Comparison of ENCODE assay signal across 9 mouse cellular contexts in the genomic region with DNA sequence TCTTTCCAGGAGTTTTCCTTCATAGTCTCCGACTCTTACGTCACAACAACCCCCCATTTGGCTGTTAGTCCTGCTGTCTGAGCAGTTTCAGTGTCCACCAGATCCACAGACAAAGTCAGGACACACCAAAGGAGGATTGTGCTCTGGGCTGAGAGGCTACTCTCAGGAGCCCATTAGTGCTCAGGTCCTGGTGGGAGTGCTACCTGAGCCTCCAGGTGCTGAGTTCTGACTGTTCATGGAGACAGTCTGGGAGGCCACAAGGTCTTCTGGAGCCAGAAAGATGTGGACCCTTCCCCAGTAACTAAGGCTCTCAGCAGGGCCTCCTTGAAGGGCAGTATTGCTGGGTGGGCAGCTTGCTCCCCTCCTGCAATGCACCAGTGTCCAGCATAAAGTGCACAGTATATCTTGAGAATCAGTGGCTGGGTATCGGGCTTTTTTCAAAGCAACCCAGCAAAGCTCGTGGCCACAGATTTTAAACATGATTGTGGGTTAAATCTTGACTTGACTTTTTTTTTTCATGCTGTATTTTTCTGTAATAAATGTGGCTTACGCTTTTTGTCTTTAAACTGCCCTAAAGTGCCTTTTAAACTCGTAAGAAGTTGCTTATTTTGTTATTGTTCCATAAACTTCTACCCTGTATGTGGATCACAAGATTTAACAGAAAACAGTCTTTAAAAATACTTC. TPM values are rescaled to one million over a fixed set of nuclear protein-coding genes. Genes with fewer than 3 reads are reported as not detected.
DNase-seq lines count a peak whose midpoint lies in the region; ATAC-seq and TF ChIP-seq lines count a peak whose summit lies in the region.
"Had no signal": no experiment of that assay in that cellular context is flagged by ENCODE, and none has a peak within 500 bp of the region (broad histone marks: within the 10 kb centered on the region; RNA-seq: fewer than 3 reads in every experiment).

No protein-coding gene starts in this region.

- TF ChIP-seq CTCF in gastrocnemius, adult 2 months (IDR thresholded peaks at IDR 0.05): no peak
- no peak for TF ChIP-seq CTCF in lung, adult 2 months (IDR thresholded peaks at IDR 0.05; ENCODE audit: insufficient read depth, low read length)

- no peak overlapping the region for H3ac ChIP-seq in myocyte (ENCODE audit: control insufficient read depth, insufficient read length)

- peak overlapping the region; percentile 50; the same call in 1 of the 2 replicates for H3K27ac ChIP-seq in gastrocnemius, adult 2 months
- H3K27ac ChIP-seq in lung, embryonic 15.5 days: peak overlapping the region; percentile 51
- H3K27ac ChIP-seq in intestine, embryonic 15.5 days: peak overlapping the region; percentile 36; the same call in 1 of the 2 replicates

- intact Hi-C loops in gastrocnemius, adult 2 months (cut with DNase I): no loop called here

- peak overlapping the region; percentile 53; the same call in 1 of the 2 replicates for H3K4me3 ChIP-seq in gastrocnemius, adult 2 months
- no peak overlapping the region for H3K4me3 ChIP-seq in lung, embryonic 15.5 days
- no peak overlapping the region for H3K4me3 ChIP-seq in lung, adult 2 months (replicated peaks; ENCODE audit: extremely low read depth, low read depth, low read length)
- no peak overlapping the region for H3K4me3 ChIP-seq in intestine, embryonic 15.5 days (replicated peaks)
- H3K4me3 ChIP-seq in myocyte: no peak overlapping the region

- H3K27me3 ChIP-seq in lung, embryonic 15.5 days: no peaks in the 10 kb centered on the region
- H3K27me3 ChIP-seq in intestine, embryonic 15.5 days (replicated peaks): no peaks in the 10 kb centered on the region
- H3K27me3 ChIP-seq in myocyte (ENCODE audit: control insufficient read depth, insufficient read depth, insufficient read length): no peaks in the 10 kb centered on the region

- 48% methylated on average over 6 of the region's 6 CpGs for WGBS in lung, embryonic 15.5 days
- WGBS in lung, adult 2 months: 52% methylated on average over 6 of the region's 6 CpGs
- 43% methylated on average over 6 of the region's 6 CpGs for WGBS in intestine, embryonic 15.5 days

- no peak for TF ChIP-seq POLR2A in lung, adult 2 months (IDR thresholded peaks at IDR 0.05; ENCODE audit: borderline replicate concordance, extremely low read depth, low read depth, low read length)
- no peak for TF ChIP-seq POLR2A in myocyte (IDR thresholded peaks at IDR 0.05; ENCODE audit: insufficient read length, low read depth)

- H3K4me1 ChIP-seq in lung, embryonic 15.5 days: peaks cover 71% of the 10 kb centered on the region
- H3K4me1 ChIP-seq in lung, adult 2 months (ENCODE audit: control insufficient read depth, insufficient read depth, low read length): peaks cover 9% of the 10 kb centered on the region
- peaks cover 28% of the 10 kb centered on the region for H3K4me1 ChIP-seq in intestine, embryonic 15.5 days (replicated peaks)

- no peaks in the 10 kb centered on the region for H3K79me2 ChIP-seq in myocyte (ENCODE audit: control insufficient read depth, insufficient read depth)

- DNase-seq in gastrocnemius, adult 2 months: no peak
- DNase-seq in gastrocnemius, postnatal 10 days: no peak
- DNase-seq in lung, adult 2 months: no peak
- no peak for DNase-seq in right cerebral cortex, postnatal 4 days
- no peak for DNase-seq in urinary bladder, postnatal 25 days (ENCODE audit: low spot score)
- DNase-seq: cerebellum, adult 9-10 months had no signal

- H3K9me3 ChIP-seq in lung, embryonic 15.5 days: no peaks in the 10 kb centered on the region
- H3K9me3 ChIP-seq in intestine, embryonic 15.5 days: no peaks in the 10 kb centered on the region

- no peaks in the 10 kb centered on the region for H3K36me3 ChIP-seq in lung, embryonic 15.5 days
- no peaks in the 10 kb centered on the region for H3K36me3 ChIP-seq in intestine, embryonic 15.5 days
- H3K36me3 ChIP-seq in myocyte (ENCODE audit: control insufficient read depth, insufficient read depth): no peaks in the 10 kb centered on the region

- H3K9ac ChIP-seq in lung, embryonic 15.5 days: no peak overlapping the region
- no peak overlapping the region for H3K9ac ChIP-seq in intestine, embryonic 15.5 days

- ATAC-seq in lung, embryonic 15.5 days (ENCODE audit: borderline replicate concordance, extremely low read depth, low FRiP score, low TSS enrichment): no peak
- ATAC-seq in intestine, embryonic 15.5 days: 0 out of 2 replicates have a peak, but pooled peaks have one; percentile 26

- H3K4me2 ChIP-seq in lung, embryonic 15.5 days: no peak overlapping the region
- H3K4me2 ChIP-seq in intestine, embryonic 15.5 days (replicated peaks): peak overlapping the region; percentile 52; the same call in 1 of the 2 replicates
- peak overlapping the region; percentile 69 for H3K4me2 ChIP-seq in myocyte (ENCODE audit: low read depth)

TF ChIP-seq in myocyte, 11 proteins besides CTCF, POLR2A, EP300 and RAD21:
- TF ChIP-seq USF1 (IDR thresholded peaks at IDR 0.05; ENCODE audit: low read depth): no peak
- no peak for TF ChIP-seq TCF3 (IDR thresholded peaks at IDR 0.05; ENCODE audit: insufficient read length, low read depth)
- no peak for TF ChIP-seq REST (IDR thresholded peaks at IDR 0.05; ENCODE audit: insufficient read depth, insufficient read length)
- TF ChIP-seq SRF (IDR thresholded peaks at IDR 0.05; ENCODE audit: control insufficient read depth, insufficient read length, low read depth): no peak
- no peak for TF ChIP-seq MAX (IDR thresholded peaks at IDR 0.05; ENCODE audit: low read depth)
- TF ChIP-seq TCF12 (IDR thresholded peaks at IDR 0.05; ENCODE audit: insufficient read depth, poor library complexity, severe bottlenecking): no peak
- no peak for TF ChIP-seq CEBPB (IDR thresholded peaks at IDR 0.05; ENCODE audit: insufficient read depth, poor library complexity, severe bottlenecking)
- TF ChIP-seq MYOG (IDR thresholded peaks at IDR 0.05; ENCODE audit: control insufficient read depth in 1 of 3, insufficient read depth in 1 of 3, insufficient read length in 2 of 3, low read depth in 2 of 3): no peak
- no peak for TF ChIP-seq MYOD1 (IDR thresholded peaks at IDR 0.05; ENCODE audit: control insufficient read depth in 1 of 3, insufficient read length in 2 of 3, low read depth in 2 of 3)
- TF ChIP-seq POLR2AphosphoS2 (IDR thresholded peaks at IDR 0.05; ENCODE audit: insufficient read length, low read depth): no peak
- no peak for TF ChIP-seq E2F4 (IDR thresholded peaks at IDR 0.05; ENCODE audit: insufficient read depth)
TF ChIP-seq in myocyte: peak in this region for 0.

RNA-seq across cellular contexts. Expression of gene Serinc5, which starts 25.5 kb away (rescaled TPM):
- 1 to 10 TPM; 2.5 to 4.2 TPM for total RNA-seq in gastrocnemius, adult 2 months (2021)
- 10 to 100 TPM; 21.2 to 26.8 TPM for total RNA-seq in gastrocnemius, postnatal 10 days (2021)
- polyA plus RNA-seq in lung, embryonic 15.5 days (2015; fragmentation: Nextera tagmentation; extraction: Ambion mirVana): 23.4 and 26.0 TPM in 2 replicates
- polyA plus RNA-seq in lung, adult 2 months (2012; rRNA removed): 28.4 and 38.3 TPM in 2 replicates
- polyA plus RNA-seq in intestine, embryonic 15.5 days (2015; fragmentation: Nextera tagmentation; extraction: Ambion mirVana): 18.3 and 21.4 TPM in 2 replicates
- polyA plus RNA-seq in myocyte (2012; fragmentation: generic; extraction: Trizol): 5.4 TPM
